8 mouse cellular contexts compared by ENCODE assay signal in genomic region chr13:83724995-83725394, GRCm38 (mm10).
DNase-seq lines count a peak whose midpoint lies in the region; ATAC-seq and TF ChIP-seq lines count a peak whose summit lies in the region.

No protein-coding gene starts in this region.

- H3K27me3 ChIP-seq in E14TG2a.4 (ENCODE audit: insufficient read depth, low read length) = peaks cover 89% of the 10 kb centered on the region
- no peaks in the 10 kb centered on the region for H3K27me3 ChIP-seq in forebrain, postnatal 0 days (ENCODE audit: insufficient read depth, low read length)
- no peaks in the 10 kb centered on the region for H3K27me3 ChIP-seq in midbrain, embryonic 16.5 days (ENCODE audit: control insufficient read depth, insufficient read depth, low read depth, low read length)

- intact Hi-C loops in gastrocnemius, postnatal 14 days (cut with DNase I; ENCODE audit: low total_unique reads) = no loop called here

- ATAC-seq in forebrain, postnatal 0 days = peak; percentile 23
- ATAC-seq in midbrain, embryonic 16.5 days = peak; percentile 26; the same call in 1 of the 2 replicates

- peak; percentile 83 for TF ChIP-seq CTCF in E14TG2a.4 (conservative IDR thresholded peaks at IDR 0.05; ENCODE audit: low read length)
- peak; percentile 92 for TF ChIP-seq CTCF in forebrain, postnatal 0 days (IDR thresholded peaks at IDR 0.05; ENCODE audit: low read depth)

- H3K4me1 ChIP-seq in E14TG2a.4 (replicated peaks; ENCODE audit: low read depth, low read length) = peaks cover 39% of the 10 kb centered on the region
- no peaks in the 10 kb centered on the region for H3K4me1 ChIP-seq in forebrain, postnatal 0 days (ENCODE audit: insufficient read depth)
- no peaks in the 10 kb centered on the region for H3K4me1 ChIP-seq in midbrain, embryonic 16.5 days (ENCODE audit: control insufficient read depth, insufficient read depth, low read length)

- no peaks in the 10 kb centered on the region for H3K36me3 ChIP-seq in E14TG2a.4 (ENCODE audit: insufficient read depth, low read length)
- no peaks in the 10 kb centered on the region for H3K36me3 ChIP-seq in forebrain, postnatal 0 days (ENCODE audit: insufficient read depth)
- H3K36me3 ChIP-seq in midbrain, embryonic 16.5 days (ENCODE audit: control insufficient read depth, insufficient read depth, low read length) = no peaks in the 10 kb centered on the region

- peak overlapping the region; percentile 71 for H3K4me2 ChIP-seq in forebrain, postnatal 0 days (ENCODE audit: low read depth)
- peak overlapping the region; percentile 71 for H3K4me2 ChIP-seq in midbrain, embryonic 16.5 days (ENCODE audit: low read length)

- H3K9ac ChIP-seq in forebrain, postnatal 0 days = peak overlapping the region; percentile 100
- peak overlapping the region; percentile 88 for H3K9ac ChIP-seq in midbrain, embryonic 16.5 days (ENCODE audit: low read depth, low read length)

- 1% methylated on average over 11 of the region's 11 CpGs for WGBS in forebrain, postnatal 0 days
- WGBS in midbrain, embryonic 16.5 days = under 1% methylated on average over 11 of the region's 11 CpGs

- H3K27ac ChIP-seq in forebrain, postnatal 0 days (ENCODE audit: low read depth, low read length) = peak overlapping the region; percentile 100
- H3K27ac ChIP-seq in midbrain, embryonic 16.5 days (ENCODE audit: low read length) = peak overlapping the region; percentile 100

- peak; percentile 32 for DNase-seq in gastrocnemius, postnatal 14 days
- DNase-seq in gastrocnemius, adult 8-10 months (ENCODE audit: low spot score in 2 of 2) = no peak
- peak; percentile 90 for DNase-seq in cerebellum, adult 8-10 months
- DNase-seq in forebrain, postnatal 0 days = peak; percentile 94
- peak; percentile 82 to 83 for DNase-seq in layer of hippocampus, postnatal 36 days
- DNase-seq in thymus, postnatal 0 days (ENCODE audit: low spot score) = peak; percentile 56

- no peak overlapping the region for H3K4me3 ChIP-seq in E14TG2a.4 (replicated peaks; ENCODE audit: low read length)
- peak overlapping the region; percentile 67 for H3K4me3 ChIP-seq in forebrain, postnatal 0 days (ENCODE audit: low read depth, low read length)
- peak overlapping the region; percentile 70 for H3K4me3 ChIP-seq in midbrain, embryonic 16.5 days (ENCODE audit: low read depth, low read length)

- no peaks in the 10 kb centered on the region for H3K9me3 ChIP-seq in E14TG2a.4 (ENCODE audit: low read length)
- H3K9me3 ChIP-seq in forebrain, postnatal 0 days (ENCODE audit: low read length) = no peaks in the 10 kb centered on the region
- no peaks in the 10 kb centered on the region for H3K9me3 ChIP-seq in midbrain, embryonic 16.5 days (replicated peaks; ENCODE audit: control insufficient read depth, low read length, poor library complexity, severe bottlenecking)

Comparison
In these comparisons a context has a peak if more than half of its experiments do, and no peak if none do; other contexts are left out.
1. DNase-seq: peak in gastrocnemius, postnatal 14 days (single experiment), cerebellum, adult 8-10 months (single experiment), forebrain, postnatal 0 days (single experiment), layer of hippocampus, postnatal 36 days (2 of 2) and thymus, postnatal 0 days (single experiment); none in gastrocnemius, adult 8-10 months (0 of 2).